Mouse (Mus musculus): ENCODE results near the gene Icmt. TPM values are rescaled to one million over a fixed set of nuclear protein-coding genes. Genes with fewer than 3 reads are reported as not detected.

The Icmt gene
- polyA plus RNA-seq, 1 experiment from 2014 or later, result 23.7 TPM

- no peak for ATAC-seq (ENCODE audit: low FRiP score, low TSS enrichment)
- no peaks in the 10 kb centered on the region for H3K9me3 ChIP-seq (ENCODE audit: control insufficient read depth, low read length)
- no peak for DNase-seq
- 68% methylated on average over 7 of the region's 7 CpGs for WGBS
- H3K4me2 ChIP-seq (ENCODE audit: low read length), result no peak overlapping the region
- H3K9ac ChIP-seq (replicated peaks; ENCODE audit: low read length), result no peak overlapping the region
- no peak overlapping the region for H3K4me3 ChIP-seq (replicated peaks; ENCODE audit: low read depth, low read length)
- H3K27me3 ChIP-seq (ENCODE audit: control insufficient read depth, insufficient read depth, low read length), result peaks cover 15% of the 10 kb centered on the region
- H3K4me1 ChIP-seq (ENCODE audit: control insufficient read depth, insufficient read depth, low read length), result peaks cover 29% of the 10 kb centered on the region
- H3K27ac ChIP-seq (replicated peaks; ENCODE audit: low read depth, low read length), result no peak overlapping the region
- H3K36me3 ChIP-seq (ENCODE audit: control insufficient read depth, insufficient read depth, low read length), result no peaks in the 10 kb centered on the region
Measured at GRCm38 (mm10) chr4:152344651-152345050, 47.6 kb downstream of the Icmt start.

GRCm38 (mm10) chr4:152345120-152345889 lies 48.3 kb downstream of the Icmt start:
- Histone ChIP-seq H3K9me3 (ENCODE audit: control insufficient read depth, low read length) (no peaks in the 10 kb centered on the region), H3K4me2 (ENCODE audit: low read length) (no peak overlapping the region), H3K36me3 (ENCODE audit: control insufficient read depth, insufficient read depth, low read length) (no peaks in the 10 kb centered on the region), H3K27me3 (ENCODE audit: control insufficient read depth, insufficient read depth, low read length) (peaks cover 9% of the 10 kb centered on the region), H3K27ac (replicated peaks; ENCODE audit: low read depth, low read length) (no peak overlapping the region), H3K4me1 (ENCODE audit: control insufficient read depth, insufficient read depth, low read length) (peaks cover 29% of the 10 kb centered on the region), H3K9ac (replicated peaks; ENCODE audit: low read length) (no peak overlapping the region), H3K4me3 (replicated peaks; ENCODE audit: low read depth, low read length) (no peak overlapping the region)
- DNase-seq (no peak), ATAC-seq (ENCODE audit: low FRiP score, low TSS enrichment) (no peak)
- WGBS, result 56% methylated on average over 7 of the region's 7 CpGs

GRCm38 (mm10) chr4:152349837-152350381 lies 52.9 kb downstream of the Icmt start:
- peaks cover 35% of the 10 kb centered on the region for H3K4me1 ChIP-seq (ENCODE audit: control insufficient read depth, insufficient read depth, low read length)
- H3K36me3 ChIP-seq (ENCODE audit: control insufficient read depth, insufficient read depth, low read length), result peaks cover 6% of the 10 kb centered on the region; the same call in 1 of the 2 replicates
- peak overlapping the region; percentile 53 for H3K4me2 ChIP-seq (ENCODE audit: low read length)
- peak overlapping the region; percentile 60 for H3K9ac ChIP-seq (replicated peaks; ENCODE audit: low read length)
- peak overlapping the region; percentile 91 for H3K27ac ChIP-seq (replicated peaks; ENCODE audit: low read depth, low read length)
- WGBS, result 5% methylated on average over 16 of the region's 17 CpGs
- H3K4me3 ChIP-seq (replicated peaks; ENCODE audit: low read depth, low read length), result peak overlapping the region; percentile 22
- no peaks in the 10 kb centered on the region for H3K9me3 ChIP-seq (ENCODE audit: control insufficient read depth, low read length)
- DNase-seq, result peak; percentile 92
- no peaks in the 10 kb centered on the region for H3K27me3 ChIP-seq (ENCODE audit: control insufficient read depth, insufficient read depth, low read length)
- ATAC-seq (ENCODE audit: low FRiP score, low TSS enrichment), result peak; percentile 77

- Histone ChIP-seq H3K9ac (replicated peaks; ENCODE audit: low read length) (peak overlapping the region; percentile 34; the same call in 1 of the 2 replicates), H3K4me2 (ENCODE audit: low read length) (peak overlapping the region; percentile 53), H3K4me3 (replicated peaks; ENCODE audit: low read depth, low read length) (no peak overlapping the region), H3K27ac (replicated peaks; ENCODE audit: low read depth, low read length) (peak overlapping the region; percentile 91), H3K27me3 (ENCODE audit: control insufficient read depth, insufficient read depth, low read length) (no peaks in the 10 kb centered on the region), H3K4me1 (ENCODE audit: control insufficient read depth, insufficient read depth, low read length) (peaks cover 35% of the 10 kb centered on the region), H3K9me3 (ENCODE audit: control insufficient read depth, low read length) (no peaks in the 10 kb centered on the region), H3K36me3 (ENCODE audit: control insufficient read depth, insufficient read depth, low read length) (peaks cover 8% of the 10 kb centered on the region; the same call in 1 of the 2 replicates)
- WGBS, result 32% methylated on average over 8 of the region's 8 CpGs
- no peak for ATAC-seq (ENCODE audit: low FRiP score, low TSS enrichment)
- no peak for DNase-seq
Measured at GRCm38 (mm10) chr4:152350722-152351421, 53.8 kb downstream of the Icmt start.

GRCm38 (mm10) chr4:152351422-152352305 lies 54.6 kb downstream of the Icmt start:
- Histone ChIP-seq H3K4me2 (ENCODE audit: low read length) (0 out of 2 replicates have a peak overlapping the region, but pooled peaks have one; percentile 17), H3K36me3 (ENCODE audit: control insufficient read depth, insufficient read depth, low read length) (peaks cover 12% of the 10 kb centered on the region; the same call in 1 of the 2 replicates), H3K9ac (replicated peaks; ENCODE audit: low read length) (no peak overlapping the region; the same call in 1 of the 2 replicates), H3K9me3 (ENCODE audit: control insufficient read depth, low read length) (no peaks in the 10 kb centered on the region), H3K27ac (replicated peaks; ENCODE audit: low read depth, low read length) (peak overlapping the region; percentile 91), H3K4me3 (replicated peaks; ENCODE audit: low read depth, low read length) (no peak overlapping the region), H3K4me1 (ENCODE audit: control insufficient read depth, insufficient read depth, low read length) (peaks cover 35% of the 10 kb centered on the region), H3K27me3 (ENCODE audit: control insufficient read depth, insufficient read depth, low read length) (no peaks in the 10 kb centered on the region)
- peak; percentile 65 for DNase-seq
- no peak for ATAC-seq (ENCODE audit: low FRiP score, low TSS enrichment)
- WGBS, result 8% methylated on average over 14 of the region's 14 CpGs

- no peak for ATAC-seq (ENCODE audit: low FRiP score, low TSS enrichment)
Measured at GRCm38 (mm10) chr4:152353886-152354637, 57.0 kb downstream of the Icmt start.

GRCm38 (mm10) chr4:152355672-152356071 lies 58.6 kb downstream of the Icmt start:
- H3K27ac ChIP-seq (replicated peaks; ENCODE audit: low read depth, low read length), result no peak overlapping the region
- no peak overlapping the region for H3K4me2 ChIP-seq (ENCODE audit: low read length)
- 86% methylated on average over 7 of the region's 7 CpGs for WGBS
- H3K4me3 ChIP-seq (replicated peaks; ENCODE audit: low read depth, low read length), result no peak overlapping the region
- H3K27me3 ChIP-seq (ENCODE audit: control insufficient read depth, insufficient read depth, low read length), result 0 out of 2 replicates have a peak, but pooled peaks cover 4% of the 10 kb centered on the region
- H3K9ac ChIP-seq (replicated peaks; ENCODE audit: low read length), result no peak overlapping the region
- ATAC-seq (ENCODE audit: low FRiP score, low TSS enrichment), result no peak
- no peaks in the 10 kb centered on the region for H3K9me3 ChIP-seq (ENCODE audit: control insufficient read depth, low read length)
- DNase-seq, result no peak
- H3K4me1 ChIP-seq (ENCODE audit: control insufficient read depth, insufficient read depth, low read length), result peaks cover 13% of the 10 kb centered on the region
- peaks cover 15% of the 10 kb centered on the region for H3K36me3 ChIP-seq (ENCODE audit: control insufficient read depth, insufficient read depth, low read length)

More at GRCm38 (mm10) chr4:152353886-152354637, 57.0 kb downstream of the Icmt start:
- WGBS, result 84% methylated on average over 14 of the region's 14 CpGs
- Histone ChIP-seq H3K27ac (replicated peaks; ENCODE audit: low read depth, low read length) (no peak overlapping the region), H3K27me3 (ENCODE audit: control insufficient read depth, insufficient read depth, low read length) (no peaks in the 10 kb centered on the region), H3K4me3 (replicated peaks; ENCODE audit: low read depth, low read length) (no peak overlapping the region), H3K4me2 (ENCODE audit: low read length) (no peak overlapping the region), H3K36me3 (ENCODE audit: control insufficient read depth, insufficient read depth, low read length) (peaks cover 15% of the 10 kb centered on the region), H3K9me3 (ENCODE audit: control insufficient read depth, low read length) (no peaks in the 10 kb centered on the region), H3K9ac (replicated peaks; ENCODE audit: low read length) (no peak overlapping the region), H3K4me1 (ENCODE audit: control insufficient read depth, insufficient read depth, low read length) (peaks cover 29% of the 10 kb centered on the region)
- DNase-seq, result no peak
